Mouse (Mus musculus): ENCODE results near the gene Retreg3.

- TF ChIP-seq CTCF (IDR thresholded peaks at IDR 0.05; ENCODE audit: borderline replicate concordance, insufficient read depth, low read depth, low read length) (no peak), POLR2A (IDR thresholded peaks at IDR 0.05; ENCODE audit: borderline replicate concordance, insufficient read depth, low read length) (no peak)
These were observed 42.6 kb upstream of the Retreg3 start for GRCm38 (mm10) chr11:101162301-101162700.

Data from cerebellum, adult 2 months (tissue).